Mouse (Mus musculus) forebrain, postnatal 0 days (tissue): Measurements from ENCODE around the gene Gm47996. TPM values are rescaled to one million over a fixed set of nuclear protein-coding genes. Genes with fewer than 3 reads are reported as not detected.
"Not testable (repeated sequence)": the region's sequence is repeated elsewhere in the genome, so short reads cannot be mapped to it uniquely, and the experiment has no call there.

Experiments
- ATAC-seq: fragments of 200-750 bp; cut with Nextera tagmentation; 2 replicates; pipeline ENCODE4 v1.8.0; 2017; ENCODE audit warnings: mild to moderate bottlenecking, moderate library complexity
- DNase-seq: peaks from one replicate; pipeline ENCODE4 v3.0.0-alpha.2; 2015
- H3K27ac ChIP-seq: fragments of 300-500 bp; sonication (generic); 2 replicates; pipeline ENCODE4 v1.5.1; 2014; ENCODE audit warnings: low read depth, mild to moderate bottlenecking, antibody characterized with exemption, low read length, moderate library complexity, mixed read lengths
- H3K27me3 ChIP-seq: fragments of 300-500 bp; sonication (generic); 2 replicates; pipeline ENCODE4 v1.6.1; 2014; ENCODE audit warnings: mild to moderate bottlenecking, low read length, mixed read lengths; ENCODE audit not compliant: insufficient read depth
- H3K36me3 ChIP-seq: fragments of 300-500 bp; sonication (generic); 2 replicates; pipeline ENCODE4 v1.6.1; 2014; ENCODE audit warnings: mild to moderate bottlenecking, moderate library complexity; ENCODE audit not compliant: insufficient read depth
- H3K4me1 ChIP-seq: fragments of 300-500 bp; sonication (generic); 2 replicates; pipeline ENCODE4 v1.6.1; 2014; ENCODE audit warnings: antibody characterized with exemption; ENCODE audit not compliant: insufficient read depth
- H3K4me2 ChIP-seq: fragments of 300-500 bp; sonication (generic); 2 replicates; pipeline ENCODE4 v1.6.1; 2014; ENCODE audit warnings: low read depth, mild to moderate bottlenecking, moderate library complexity
- H3K4me3 ChIP-seq: fragments of 300-500 bp; sonication (generic); 2 replicates; pipeline ENCODE4 v1.5.1; 2014; ENCODE audit warnings: low read depth, low read length, mixed read lengths
- H3K9ac ChIP-seq: fragments of 300-500 bp; sonication (generic); 2 replicates; pipeline ENCODE4 v1.6.1; 2014; ENCODE audit warnings: mild to moderate bottlenecking
- H3K9me3 ChIP-seq: fragments of 300-500 bp; sonication (generic); 2 replicates; pipeline ENCODE4 v1.6.1; 2016; ENCODE audit warnings: low read length
- CTCF ChIP-seq: sonication (generic); IDR thresholded peaks from 2 replicates; pipeline ENCODE4 v1.5.1; 2016; ENCODE audit warnings: antibody characterized with exemption, control low read depth, low read depth
- WGBS: fragments of 180-500 bp; shearing (Covaris S2); extraction: QIAGEN DNeasy Blood & Tissue Kit; methylation state at CpG from one replicate; pipeline ENCODE4 v1.1.7; 2014; 5-methylcytosine and 5-hydroxymethylcytosine counted together
- polyA plus RNA-seq: library from polyadenylated mRNA; unstranded; fragments of >200 nt; fragmentation: Nextera tagmentation; extraction: Ambion mirVana; gene quantifications from 2 replicates; pipeline ENCODE4 v1.2.1, GENCODE M21; 2015
- total RNA-seq: library from RNA; depleted of rRNA; stranded (reverse); fragments of >200 nt; gene quantifications from 2 replicates; pipeline ENCODE4 v1.2.3, GENCODE M21; 2014; rRNA removed

Gene Gm47996
- not detected in 2 replicates for total RNA-seq
- polyA plus RNA-seq: not detected in 2 replicates

- 91% methylated on average over 4 of the region's 8 CpGs for WGBS
- H3K36me3 ChIP-seq, DNase-seq, H3K4me1 ChIP-seq, H3K4me2 ChIP-seq, H3K9ac ChIP-seq, H3K27me3 ChIP-seq, ATAC-seq, H3K27ac ChIP-seq, H3K4me3 ChIP-seq, H3K9me3 ChIP-seq: not testable (repeated sequence)
Measured at GRCm38 (mm10) chr1:151209824-151210355, at the start of gene Gm47996. Gm47996 (plus strand) TSS chr1:151210131.

GRCm38 (mm10) chr1:151166031-151166430 lies 43.9 kb upstream of the Gm47996 start:
- H3K36me3 ChIP-seq: no peaks in the 10 kb centered on the region
- no peak overlapping the region for H3K9ac ChIP-seq
- no peak overlapping the region for H3K4me2 ChIP-seq
- 26% methylated on average over 8 of the region's 8 CpGs for WGBS
- no peak overlapping the region for H3K4me3 ChIP-seq
- no peaks in the 10 kb centered on the region; the same call in 1 of the 2 replicates for H3K4me1 ChIP-seq
- no peak for ATAC-seq
- TF ChIP-seq CTCF: no peak
- no peaks in the 10 kb centered on the region for H3K27me3 ChIP-seq
- DNase-seq: no peak
- H3K27ac ChIP-seq: no peak overlapping the region
- no peaks in the 10 kb centered on the region for H3K9me3 ChIP-seq

- Histone ChIP-seq H3K9ac (no peak overlapping the region; the same call in 1 of the 2 replicates), H3K4me3 (no peak overlapping the region), H3K27me3 (no peaks in the 10 kb centered on the region), H3K27ac (no peak overlapping the region), H3K4me2 (no peak overlapping the region), H3K36me3 (no peaks in the 10 kb centered on the region), H3K9me3 (no peaks in the 10 kb centered on the region), H3K4me1 (no peaks in the 10 kb centered on the region; the same call in 1 of the 2 replicates)
- peak; percentile 75 for ATAC-seq
- peak; percentile 37 for DNase-seq
- TF ChIP-seq CTCF: no peak
- 11% methylated on average over 12 of the region's 12 CpGs for WGBS
Measured at GRCm38 (mm10) chr1:151167297-151168047, 42.5 kb upstream of the Gm47996 start.

- TF ChIP-seq CTCF: no peak
- Histone ChIP-seq H3K4me3 (no peak overlapping the region), H3K4me1 (no peaks in the 10 kb centered on the region; the same call in 1 of the 2 replicates), H3K27me3 (no peaks in the 10 kb centered on the region), H3K27ac (no peak overlapping the region), H3K4me2 (no peak overlapping the region), H3K9ac (no peak overlapping the region), H3K9me3 (no peaks in the 10 kb centered on the region), H3K36me3 (no peaks in the 10 kb centered on the region)
- DNase-seq (no peak), ATAC-seq (no peak)
- WGBS: 59% methylated on average over 3 of the region's 3 CpGs
Measured at GRCm38 (mm10) chr1:151168637-151169036, 41.3 kb upstream of the Gm47996 start.

GRCm38 (mm10) chr1:151171572-151172461 lies 38.1 kb upstream of the Gm47996 start:
- no peaks in the 10 kb centered on the region for H3K4me1 ChIP-seq
- DNase-seq (no peak), ATAC-seq (peak; percentile 62)
- H3K27ac ChIP-seq: peak overlapping the region; percentile 35; the same call in 1 of the 2 replicates
- WGBS: 64% methylated on average over 2 of the region's 2 CpGs
- no peaks in the 10 kb centered on the region for H3K9me3 ChIP-seq
- TF ChIP-seq CTCF: no peak
- no peak overlapping the region for H3K9ac ChIP-seq
- H3K4me2 ChIP-seq: no peak overlapping the region
- no peaks in the 10 kb centered on the region for H3K36me3 ChIP-seq
- H3K27me3 ChIP-seq: no peaks in the 10 kb centered on the region
- no peak overlapping the region for H3K4me3 ChIP-seq

- H3K4me1 ChIP-seq: no peaks in the 10 kb centered on the region
- H3K9ac ChIP-seq: no peak overlapping the region
- H3K27me3 ChIP-seq: no peaks in the 10 kb centered on the region
- DNase-seq (no peak), ATAC-seq (peak; percentile 74)
- peak overlapping the region; percentile 9; the same call in 1 of the 2 replicates for H3K4me3 ChIP-seq
- no peak overlapping the region for H3K27ac ChIP-seq
- no peaks in the 10 kb centered on the region for H3K9me3 ChIP-seq
- TF ChIP-seq CTCF: no peak
- 9% methylated on average over 10 of the region's 10 CpGs for WGBS
- H3K4me2 ChIP-seq: peak overlapping the region; percentile 26
- H3K36me3 ChIP-seq: no peaks in the 10 kb centered on the region
Measured at GRCm38 (mm10) chr1:151177030-151177936, 32.6 kb upstream of the Gm47996 start.
